Mouse (Mus musculus): Measurements from ENCODE around the gene Fam219b. TPM values are rescaled to one million over a fixed set of nuclear protein-coding genes. Genes with fewer than 3 reads are reported as not detected.

The Fam219b gene
- polyA plus RNA-seq, 1 experiment from 2014 or later: 19.0 TPM

GRCm38 (mm10) chr9:57503622-57504380, 33.5 kb upstream of the Fam219b start, which contains the start of gene Rpp25:
Gene Rpp25, plus strand, starts transcription at chr9:57504026.
- Histone ChIP-seq H3K4me2 (ENCODE audit: low read depth, low read length) (peak within 1 kb of the TSS; percentile 81), H3K36me3 (ENCODE audit: control insufficient read depth, insufficient read depth, low read length) (no peaks in the 10 kb centered on the region), H3K4me3 (ENCODE audit: low read length) (peak within 1 kb of the TSS; percentile 52), H3K4me1 (replicated peaks; ENCODE audit: control insufficient read depth, insufficient read depth, low read length) (peaks cover 17% of the 10 kb centered on the region), H3K27ac (ENCODE audit: low read length) (no peak within 1 kb of the TSS), H3K9me3 (ENCODE audit: control insufficient read depth, low read length) (no peaks in the 10 kb centered on the region), H3K27me3 (ENCODE audit: control insufficient read depth, insufficient read depth, low read depth, low read length) (peaks cover 66% of the 10 kb centered on the region), H3K9ac (ENCODE audit: low read length) (peak within 1 kb of the TSS; percentile 18; the same call in 1 of the 2 replicates)
- 1% methylated on average over 44 of the region's 46 CpGs for WGBS
- peak; percentile 79 for ATAC-seq (ENCODE audit: low read depth)

DNA sequence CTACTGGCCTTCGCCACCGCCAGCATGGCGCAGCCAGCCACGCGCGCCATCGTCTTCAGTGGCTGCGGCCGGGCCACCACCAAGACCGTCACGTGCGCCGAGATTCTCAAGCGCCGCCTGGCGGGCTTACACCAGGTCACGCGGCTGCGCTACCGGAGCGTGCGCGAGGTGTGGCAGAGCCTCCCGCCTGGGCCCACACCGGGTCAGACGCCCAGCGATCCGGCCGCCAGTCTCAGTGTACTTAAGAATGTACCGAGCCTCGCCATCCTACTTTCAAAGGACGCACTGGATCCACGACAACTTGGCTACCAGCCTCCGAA, 33.0 kb upstream of the Fam219b start:
- peak overlapping the region; percentile 52 for H3K4me3 ChIP-seq (ENCODE audit: low read length)
- H3K27me3 ChIP-seq (ENCODE audit: control insufficient read depth, insufficient read depth, low read depth, low read length): peaks cover 66% of the 10 kb centered on the region
- no peaks in the 10 kb centered on the region for H3K9me3 ChIP-seq (ENCODE audit: control insufficient read depth, low read length)
- ATAC-seq (ENCODE audit: low read depth): peak; percentile 70; the same call in 1 of the 2 replicates
- no peak overlapping the region for H3K27ac ChIP-seq (ENCODE audit: low read length)
- H3K4me1 ChIP-seq (replicated peaks; ENCODE audit: control insufficient read depth, insufficient read depth, low read length): peaks cover 17% of the 10 kb centered on the region
- 1% methylated on average over 34 of the region's 34 CpGs for WGBS
- H3K9ac ChIP-seq (ENCODE audit: low read length): peak overlapping the region; percentile 18; the same call in 1 of the 2 replicates
- peak overlapping the region; percentile 81 for H3K4me2 ChIP-seq (ENCODE audit: low read depth, low read length)
- H3K36me3 ChIP-seq (ENCODE audit: control insufficient read depth, insufficient read depth, low read length): no peaks in the 10 kb centered on the region

DNA sequence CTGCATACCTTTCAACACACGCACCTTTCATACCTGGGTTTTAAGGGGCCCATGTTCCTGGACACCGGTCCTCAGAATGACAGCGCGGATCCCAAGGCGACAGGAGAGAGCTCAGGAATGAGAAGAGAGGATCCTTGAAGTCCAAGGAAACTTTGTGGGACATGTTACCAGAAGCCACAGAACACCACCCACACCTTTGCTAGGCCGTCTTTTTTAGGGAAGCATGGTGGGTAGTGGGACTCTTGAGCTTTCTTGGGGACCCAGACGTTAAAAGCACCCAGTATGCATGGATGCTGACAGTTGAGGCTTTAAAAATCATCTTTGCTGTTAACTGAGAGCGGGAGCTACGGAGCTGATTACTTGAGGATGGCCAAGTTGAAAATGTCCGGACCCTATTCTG, 32.4 kb upstream of the Fam219b start:
- no peak overlapping the region for H3K9ac ChIP-seq (ENCODE audit: low read length)
- H3K4me1 ChIP-seq (replicated peaks; ENCODE audit: control insufficient read depth, insufficient read depth, low read length): peaks cover 17% of the 10 kb centered on the region
- no peaks in the 10 kb centered on the region for H3K36me3 ChIP-seq (ENCODE audit: control insufficient read depth, insufficient read depth, low read length)
- H3K27me3 ChIP-seq (ENCODE audit: control insufficient read depth, insufficient read depth, low read depth, low read length): peaks cover 63% of the 10 kb centered on the region
- H3K4me3 ChIP-seq (ENCODE audit: low read length): no peak overlapping the region
- ATAC-seq (ENCODE audit: low read depth): no peak
- no peak overlapping the region for H3K27ac ChIP-seq (ENCODE audit: low read length)
- no peak overlapping the region for H3K4me2 ChIP-seq (ENCODE audit: low read depth, low read length)
- WGBS: 44% methylated on average over 10 of the region's 10 CpGs
- H3K9me3 ChIP-seq (ENCODE audit: control insufficient read depth, low read length): no peaks in the 10 kb centered on the region

- H3K4me3 ChIP-seq (ENCODE audit: low read length): no peak overlapping the region
- WGBS: 2% methylated on average over 8 of the region's 8 CpGs
- no peak overlapping the region; the same call in 1 of the 2 replicates for H3K27ac ChIP-seq (ENCODE audit: low read length)
- no peak overlapping the region for H3K4me2 ChIP-seq (ENCODE audit: low read depth, low read length)
- no peak overlapping the region for H3K9ac ChIP-seq (ENCODE audit: low read length)
- H3K9me3 ChIP-seq (ENCODE audit: control insufficient read depth, low read length): no peaks in the 10 kb centered on the region
- H3K36me3 ChIP-seq (ENCODE audit: control insufficient read depth, insufficient read depth, low read length): no peaks in the 10 kb centered on the region
- H3K4me1 ChIP-seq (replicated peaks; ENCODE audit: control insufficient read depth, insufficient read depth, low read length): peaks cover 17% of the 10 kb centered on the region
- H3K27me3 ChIP-seq (ENCODE audit: control insufficient read depth, insufficient read depth, low read depth, low read length): peaks cover 55% of the 10 kb centered on the region
- peak; percentile 75 for ATAC-seq (ENCODE audit: low read depth)
Measured at GRCm38 (mm10) chr9:57505700-57506099, 31.6 kb upstream of the Fam219b start.

DNA sequence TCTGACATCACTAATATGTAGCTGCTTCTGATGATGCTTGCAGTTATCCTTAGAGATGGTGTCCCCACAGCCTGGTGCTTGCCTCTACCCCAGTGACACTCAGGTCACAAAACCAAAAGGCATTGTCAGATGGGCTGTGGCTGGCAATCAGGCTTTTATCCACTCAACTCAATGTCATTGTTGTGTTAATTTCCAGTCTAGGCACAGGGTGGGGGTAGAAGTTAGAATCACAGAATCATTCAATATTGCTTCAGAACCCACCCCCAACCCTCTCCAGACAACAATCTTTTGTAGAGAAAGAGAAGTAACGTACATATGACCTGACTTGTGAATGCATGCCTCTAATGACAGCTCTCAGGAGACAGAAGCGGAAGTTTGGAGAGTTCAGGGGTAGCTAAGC, 26.8 kb upstream of the Fam219b start:
- peaks cover 3% of the 10 kb centered on the region; the same call in 1 of the 2 replicates for H3K4me1 ChIP-seq (replicated peaks; ENCODE audit: control insufficient read depth, insufficient read depth, low read length)
- peaks cover 7% of the 10 kb centered on the region for H3K27me3 ChIP-seq (ENCODE audit: control insufficient read depth, insufficient read depth, low read depth, low read length)
- H3K4me2 ChIP-seq (ENCODE audit: low read depth, low read length): no peak overlapping the region
- 66% methylated on average over 2 of the region's 2 CpGs for WGBS
- H3K9me3 ChIP-seq (ENCODE audit: control insufficient read depth, low read length): no peaks in the 10 kb centered on the region
- no peak overlapping the region for H3K27ac ChIP-seq (ENCODE audit: low read length)
- H3K4me3 ChIP-seq (ENCODE audit: low read length): no peak overlapping the region
- ATAC-seq (ENCODE audit: low read depth): no peak
- no peak overlapping the region for H3K9ac ChIP-seq (ENCODE audit: low read length)
- no peaks in the 10 kb centered on the region for H3K36me3 ChIP-seq (ENCODE audit: control insufficient read depth, insufficient read depth, low read length)

DNA sequence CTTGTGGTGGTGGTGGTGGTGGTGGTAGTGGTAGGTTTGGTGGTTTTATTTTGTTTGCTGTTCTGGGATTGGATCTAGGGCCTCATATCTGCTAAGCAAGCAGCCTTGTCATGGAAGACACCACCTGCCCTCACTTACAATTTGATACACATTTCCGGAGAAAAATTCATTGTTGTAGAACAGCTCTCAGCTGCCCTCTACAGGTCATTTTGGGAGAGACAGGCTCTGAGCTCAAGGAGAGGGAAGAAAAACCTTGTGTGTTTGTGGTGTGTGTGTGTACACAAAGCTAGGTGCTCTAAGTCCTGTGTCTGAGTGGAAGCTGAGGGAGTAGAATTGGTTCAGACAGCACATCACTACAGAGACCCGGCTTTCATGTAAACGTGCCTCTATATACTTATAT, 20.2 kb upstream of the Fam219b start:
- Histone ChIP-seq H3K4me2 (ENCODE audit: low read depth, low read length) (no peak overlapping the region), H3K36me3 (ENCODE audit: control insufficient read depth, insufficient read depth, low read length) (no peaks in the 10 kb centered on the region), H3K27ac (ENCODE audit: low read length) (no peak overlapping the region), H3K9ac (ENCODE audit: low read length) (no peak overlapping the region), H3K27me3 (ENCODE audit: control insufficient read depth, insufficient read depth, low read depth, low read length) (no peaks in the 10 kb centered on the region), H3K4me3 (ENCODE audit: low read length) (no peak overlapping the region), H3K9me3 (ENCODE audit: control insufficient read depth, low read length) (no peaks in the 10 kb centered on the region), H3K4me1 (replicated peaks; ENCODE audit: control insufficient read depth, insufficient read depth, low read length) (peaks cover 3% of the 10 kb centered on the region)
- 3% methylated on average over 3 of the region's 3 CpGs for WGBS
- no peak for ATAC-seq (ENCODE audit: low read depth)

- peak overlapping the region; percentile 93 for H3K4me3 ChIP-seq (ENCODE audit: low read length)
- ATAC-seq (ENCODE audit: low read depth): peak; percentile 70
- 19% methylated on average over 16 of the region's 16 CpGs for WGBS
- H3K27me3 ChIP-seq (ENCODE audit: control insufficient read depth, insufficient read depth, low read depth, low read length): no peaks in the 10 kb centered on the region
- H3K27ac ChIP-seq (ENCODE audit: low read length): peak overlapping the region; percentile 61
- no peaks in the 10 kb centered on the region for H3K36me3 ChIP-seq (ENCODE audit: control insufficient read depth, insufficient read depth, low read length)
- peaks cover 11% of the 10 kb centered on the region for H3K4me1 ChIP-seq (replicated peaks; ENCODE audit: control insufficient read depth, insufficient read depth, low read length)
- peak overlapping the region; percentile 69 for H3K9ac ChIP-seq (ENCODE audit: low read length)
- peak overlapping the region; percentile 73 for H3K4me2 ChIP-seq (ENCODE audit: low read depth, low read length)
- H3K9me3 ChIP-seq (ENCODE audit: control insufficient read depth, low read length): no peaks in the 10 kb centered on the region
Measured at GRCm38 (mm10) chr9:57520375-57521055, 16.8 kb upstream of the Fam219b start.

DNA sequence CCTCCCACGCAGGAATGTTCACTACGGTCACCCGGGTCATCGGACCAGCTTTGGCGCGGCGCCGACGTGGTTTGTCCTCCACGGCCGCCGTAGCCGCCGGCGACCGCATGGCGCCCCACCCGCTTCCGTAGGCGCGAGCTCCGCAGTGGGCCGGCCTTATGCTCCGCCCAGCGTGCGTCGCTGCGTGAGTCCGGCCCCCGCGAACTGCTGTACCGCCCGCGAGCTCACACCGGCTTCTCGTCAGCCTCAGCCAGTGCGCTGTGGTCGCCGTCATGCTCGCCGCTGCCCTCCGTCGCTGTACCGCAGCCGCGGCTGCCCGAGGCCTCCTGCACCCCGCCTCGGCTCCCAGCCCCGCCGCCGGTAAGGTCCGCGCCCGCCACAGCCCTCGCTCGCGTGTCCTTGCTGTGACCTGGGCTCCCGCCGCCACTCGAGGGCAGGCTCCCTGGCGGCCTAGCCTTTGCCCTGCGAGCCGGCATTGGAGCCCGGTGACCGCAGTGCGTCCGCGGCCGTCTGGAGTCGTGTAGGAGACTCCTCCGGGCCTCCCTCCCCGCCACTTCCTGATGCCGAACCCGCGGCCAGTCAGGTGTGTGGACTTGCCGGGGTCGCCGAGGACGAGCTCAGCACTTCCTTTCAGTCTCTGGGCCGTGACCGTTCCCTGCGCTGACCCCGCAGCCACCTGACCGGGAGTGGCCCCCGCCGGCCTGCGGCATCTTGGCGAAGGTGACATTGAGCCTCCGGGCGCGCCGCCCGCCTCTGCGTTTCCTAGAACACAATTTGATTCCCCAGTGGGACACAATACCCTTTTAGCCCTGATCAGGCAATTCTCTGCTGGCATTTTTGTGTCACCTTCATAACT, 16.0 kb upstream of the Fam219b start, which contains the start of gene Cox5a:
Cox5a (plus strand) TSS at position 219 of the 856 bp plus-strand sequence.
- Histone ChIP-seq H3K9ac (ENCODE audit: low read length) (peak within 1 kb of the TSS; percentile 92), H3K4me3 (ENCODE audit: low read length) (peak within 1 kb of the TSS; percentile 93), H3K27ac (ENCODE audit: low read length) (peak within 1 kb of the TSS; percentile 92), H3K36me3 (ENCODE audit: control insufficient read depth, insufficient read depth, low read length) (no peaks in the 10 kb centered on the region), H3K4me1 (replicated peaks; ENCODE audit: control insufficient read depth, insufficient read depth, low read length) (peaks cover 11% of the 10 kb centered on the region), H3K4me2 (ENCODE audit: low read depth, low read length) (peak within 1 kb of the TSS; percentile 73), H3K27me3 (ENCODE audit: control insufficient read depth, insufficient read depth, low read depth, low read length) (no peaks in the 10 kb centered on the region), H3K9me3 (ENCODE audit: control insufficient read depth, low read length) (no peaks in the 10 kb centered on the region)
- peak; percentile 99 for ATAC-seq (ENCODE audit: low read depth)
- under 1% methylated on average over 91 of the region's 95 CpGs for WGBS

All from lung, embryonic 16.5 days (tissue).